Mouse (Mus musculus) lung, postnatal 0 days (tissue): ENCODE measurements around the gene Emilin2.

Experiments
- CTCF ChIP-seq: IDR thresholded peaks from 2 replicates; pipeline ENCODE4 v1.5.1; 2016; ENCODE audit warnings: antibody characterized with exemption, mild to moderate bottlenecking
- EP300 ChIP-seq: IDR thresholded peaks from 2 replicates; pipeline ENCODE4 v1.6.1; 2016; ENCODE audit warnings: antibody characterized with exemption, mild to moderate bottlenecking, control low read depth

DNA sequence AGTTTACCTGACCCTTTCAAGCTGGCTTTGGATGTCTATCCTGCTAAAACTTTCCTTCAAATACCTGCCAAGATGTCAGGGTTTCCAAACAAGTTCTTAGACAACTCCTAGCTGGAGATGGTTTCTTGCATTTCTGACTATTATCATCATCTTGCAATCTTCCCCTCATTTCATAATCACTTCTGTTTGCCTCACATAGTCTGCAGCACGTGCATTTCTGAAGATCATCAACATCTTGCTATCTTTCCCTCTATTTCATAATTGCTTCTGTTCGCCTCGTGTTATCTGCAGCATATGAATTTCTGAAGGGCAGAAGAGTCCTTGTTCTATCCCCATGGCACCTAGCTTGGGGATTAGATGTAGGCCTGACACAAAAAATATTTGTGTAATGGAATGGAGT, 17.2 kb downstream of the Emilin2 start:
- TF ChIP-seq CTCF: no peak
- no peak for TF ChIP-seq EP300
